Mouse (Mus musculus) cortical plate, adult 2 months (tissue): ENCODE measurements around the gene Cldnd2.

Experiments
- CTCF ChIP-seq: fragments of 200-500 bp; IDR thresholded peaks from 2 replicates; pipeline ENCODE4 v1.5.1; 2011; ENCODE audit warnings: mild to moderate bottlenecking, control low read depth, low read length; ENCODE audit not compliant: insufficient read depth; ENCODE audit errors: extremely low read depth
- POLR2A ChIP-seq: fragments of 200-500 bp; IDR thresholded peaks from 2 replicates; pipeline ENCODE4 v1.6.1; 2011; ENCODE audit warnings: mild to moderate bottlenecking, low read length, control low read depth; ENCODE audit not compliant: insufficient read depth; ENCODE audit errors: extremely low read depth

DNA sequence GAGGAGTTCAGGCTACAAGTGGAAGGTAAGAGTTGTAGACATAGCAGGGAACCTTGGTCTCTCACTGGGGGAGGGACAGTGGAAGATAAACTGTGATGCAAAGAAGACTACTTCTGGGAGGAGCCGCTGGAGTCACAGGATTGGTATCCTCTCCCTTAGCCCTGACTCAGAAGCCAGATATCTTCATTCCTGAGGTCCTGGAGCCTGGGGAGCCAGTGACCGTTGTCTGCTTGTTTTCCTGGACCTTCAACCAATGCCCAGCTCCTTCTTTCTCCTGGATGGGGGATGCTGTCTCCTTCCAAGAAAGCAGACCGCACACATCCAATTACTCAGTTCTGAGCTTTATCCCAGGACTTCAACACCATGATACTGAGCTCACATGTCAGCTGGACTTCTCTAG lies 31.5 kb upstream of the Cldnd2 start:
- TF ChIP-seq POLR2A (no peak), CTCF (no peak)
